Mouse (Mus musculus): ENCODE results near the gene Arid4b.

DNA sequence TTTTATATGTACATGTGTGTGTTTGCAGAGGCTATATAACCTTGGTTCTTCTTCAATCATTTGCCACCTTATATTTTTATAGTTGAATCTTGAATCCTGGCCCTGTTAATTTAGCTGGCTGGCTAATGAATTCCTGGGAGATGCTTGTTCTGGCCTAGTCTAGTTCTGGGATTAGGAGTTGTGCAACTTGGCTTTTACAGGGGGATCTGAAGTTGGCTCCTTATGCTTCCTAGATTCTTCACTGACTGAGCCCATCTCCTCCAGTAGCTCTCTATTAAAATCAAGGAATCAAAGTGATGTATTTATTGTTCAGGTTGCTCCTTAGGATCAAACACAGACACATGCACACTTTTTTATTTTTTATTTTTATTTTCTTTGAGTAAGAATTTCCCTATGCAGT is 3.5 kb upstream of the Arid4b start:
- TF ChIP-seq CTCF (IDR thresholded peaks at IDR 0.05; ENCODE audit: low read depth, low read length) (no peak), POLR2A (IDR thresholded peaks at IDR 0.05; ENCODE audit: insufficient read depth, low read length) (no peak)
